Mouse (Mus musculus): Measurements from ENCODE around the gene Gm20388.

GRCm38 (mm10) chr8:120558162-120558561 is 647.5 kb downstream of the Gm20388 start:
- TF ChIP-seq CTCF (conservative IDR thresholded peaks at IDR 0.05; ENCODE audit: insufficient read depth, insufficient read length, low read depth, low read length) (no peak), POLR2A (IDR thresholded peaks at IDR 0.05; ENCODE audit: low read depth, low read length) (no peak)

Measured in kidney, adult 2 months (tissue).